Mouse (Mus musculus) cerebellum, adult 9-10 months (tissue): Measurements from ENCODE around the gene Fbp1.
"Not testable (repeated sequence)": the region's sequence is repeated elsewhere in the genome, so short reads cannot be mapped to it uniquely, and the experiment has no call there.

ENCODE experiments used
- DNase-seq: peaks from one replicate; pipeline ENCODE4 v3.0.0; 2022

Gene Fbp1

DNA sequence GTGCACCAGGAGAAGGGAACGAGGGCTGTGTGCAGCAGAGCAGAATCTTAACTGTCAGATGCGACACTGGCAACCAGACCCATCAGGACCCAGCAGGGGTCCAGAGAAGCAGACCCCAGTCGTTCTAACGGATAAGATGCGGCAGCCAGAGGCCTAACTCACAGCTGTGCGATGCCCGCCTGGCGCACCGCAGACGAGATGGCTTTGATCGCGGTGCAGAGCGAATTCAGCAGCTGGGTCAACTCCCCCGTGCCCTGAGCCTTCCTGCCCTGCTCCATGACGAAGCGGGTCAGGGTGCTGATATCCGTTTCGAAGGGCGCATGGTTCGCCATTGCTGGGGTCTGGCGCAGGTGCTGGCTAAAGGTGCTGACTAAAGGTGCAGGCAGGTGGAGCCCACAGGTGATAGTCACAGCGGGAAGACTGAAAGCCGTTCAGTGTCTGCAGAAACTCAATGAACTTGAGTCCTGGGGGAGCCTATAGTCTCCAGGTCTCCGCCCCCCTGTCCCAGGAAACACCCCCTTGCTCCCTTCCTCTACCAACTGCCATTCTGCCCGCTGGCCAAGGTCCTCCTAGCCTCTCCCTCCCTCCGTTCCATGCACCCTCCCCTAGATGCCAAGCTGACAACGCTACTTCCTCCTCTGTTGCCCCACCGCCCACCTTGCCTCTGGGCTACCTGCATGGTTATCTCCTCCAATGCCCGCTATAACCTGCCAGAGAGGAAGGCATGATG lies at the start of gene Fbp1:
TSS of gene Fbp1 (minus strand) at position 571 of the 730 bp plus-strand sequence.
- no peak for DNase-seq

- DNase-seq = no peak
Measured at GRCm38 (mm10) chr13:62932452-62932851, 44.4 kb upstream of the Fbp1 start.

- no peak for DNase-seq
Measured at GRCm38 (mm10) chr13:62929766-62930389, 41.8 kb upstream of the Fbp1 start.

DNA sequence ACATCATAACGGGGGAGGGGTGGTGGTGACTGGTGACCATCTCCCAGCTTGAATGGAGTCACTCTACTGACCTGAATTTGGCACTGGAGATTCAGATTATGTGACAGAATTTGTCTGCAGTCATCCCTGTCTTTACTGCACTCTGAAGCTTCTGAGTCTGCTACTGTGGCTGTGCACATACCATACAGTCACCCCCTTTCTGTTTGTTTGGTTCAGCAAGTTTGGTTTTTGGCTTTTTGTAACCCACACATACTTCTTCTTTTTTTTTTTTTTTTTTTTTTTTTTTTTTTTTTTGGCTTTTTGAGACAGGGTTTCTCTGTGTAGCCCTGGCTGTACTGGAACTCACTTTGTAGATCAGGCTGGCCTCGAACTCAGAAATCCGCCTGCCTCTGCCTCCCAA lies 41.1 kb upstream of the Fbp1 start:
- DNase-seq = not testable (repeated sequence)

GRCm38 (mm10) chr13:62927470-62927869 lies 39.4 kb upstream of the Fbp1 start:
- DNase-seq = no peak

DNA sequence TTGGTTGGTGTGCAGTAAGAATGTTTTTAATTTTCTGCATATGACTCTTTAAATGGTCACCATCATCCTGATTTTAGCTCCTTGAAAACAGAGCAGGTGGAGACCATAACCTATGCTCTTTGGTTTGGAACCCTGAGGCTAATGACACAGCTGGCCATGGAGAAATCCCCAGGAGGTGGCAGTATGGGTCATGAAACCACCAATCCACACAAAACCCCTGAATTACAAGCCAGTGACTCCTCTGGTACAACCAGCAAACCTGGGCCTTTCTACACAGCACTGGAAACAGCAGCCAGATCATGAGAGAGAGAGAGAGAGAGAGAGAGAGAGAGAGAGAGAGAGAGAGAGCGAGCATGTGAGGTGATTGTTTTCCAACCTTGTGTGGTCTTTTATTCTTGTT lies 38.4 kb upstream of the Fbp1 start:
- DNase-seq = peak; percentile 30

DNA sequence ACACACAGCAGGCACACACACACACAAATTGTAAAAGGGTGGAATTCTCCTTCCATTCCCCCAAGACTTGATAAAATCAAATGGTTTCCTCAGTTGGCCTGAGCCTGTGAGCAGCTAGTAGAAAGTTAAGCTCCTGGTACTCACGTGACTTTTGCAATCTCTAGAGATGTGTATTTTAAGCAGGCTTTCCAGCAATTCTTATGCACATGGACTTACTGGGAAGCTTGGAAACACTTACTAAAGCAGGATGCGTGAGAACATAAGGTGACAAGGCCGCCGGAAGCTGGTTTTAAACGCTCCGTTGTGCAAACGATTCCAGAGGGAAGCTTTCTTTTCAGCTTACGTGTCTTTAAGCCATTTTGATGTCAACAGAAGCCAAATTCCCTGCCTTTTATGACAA lies 35.1 kb upstream of the Fbp1 start:
- DNase-seq = no peak

GRCm38 (mm10) chr13:62922645-62923044 lies 34.6 kb upstream of the Fbp1 start:
- DNase-seq = no peak

DNA sequence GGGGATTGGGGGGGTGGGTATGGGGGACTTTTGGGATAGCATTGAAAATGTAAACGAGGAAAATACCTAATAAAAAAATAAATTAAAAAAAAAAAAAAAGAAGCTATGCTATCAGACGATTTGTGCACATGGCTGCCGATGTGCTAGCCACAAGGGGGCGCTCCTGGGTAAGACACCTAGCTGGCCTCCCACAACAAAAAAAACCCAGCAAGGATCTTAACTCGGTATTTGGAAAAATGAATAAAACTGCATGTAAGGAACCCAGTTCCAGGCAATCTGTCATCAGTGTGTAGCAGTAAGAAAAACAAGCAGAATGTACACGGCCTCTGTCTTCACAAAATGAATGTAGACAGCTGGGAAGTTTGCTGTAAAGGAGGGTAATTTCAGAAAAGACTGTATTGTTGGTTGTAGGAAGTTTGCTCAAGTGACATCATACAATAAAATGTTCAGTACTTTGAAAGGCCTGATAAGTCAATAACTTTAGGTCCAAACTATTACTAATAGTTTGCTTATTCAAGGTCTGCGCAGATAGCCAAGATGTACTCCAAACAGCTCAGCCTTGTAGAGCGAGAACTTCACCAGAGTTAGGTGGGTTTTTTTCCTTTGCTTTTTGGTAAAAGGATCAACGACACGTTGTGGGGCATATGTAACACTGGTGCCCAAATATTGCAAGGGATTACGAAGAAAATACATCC lies 31.7 kb upstream of the Fbp1 start:
- DNase-seq = peak; percentile 62

DNA sequence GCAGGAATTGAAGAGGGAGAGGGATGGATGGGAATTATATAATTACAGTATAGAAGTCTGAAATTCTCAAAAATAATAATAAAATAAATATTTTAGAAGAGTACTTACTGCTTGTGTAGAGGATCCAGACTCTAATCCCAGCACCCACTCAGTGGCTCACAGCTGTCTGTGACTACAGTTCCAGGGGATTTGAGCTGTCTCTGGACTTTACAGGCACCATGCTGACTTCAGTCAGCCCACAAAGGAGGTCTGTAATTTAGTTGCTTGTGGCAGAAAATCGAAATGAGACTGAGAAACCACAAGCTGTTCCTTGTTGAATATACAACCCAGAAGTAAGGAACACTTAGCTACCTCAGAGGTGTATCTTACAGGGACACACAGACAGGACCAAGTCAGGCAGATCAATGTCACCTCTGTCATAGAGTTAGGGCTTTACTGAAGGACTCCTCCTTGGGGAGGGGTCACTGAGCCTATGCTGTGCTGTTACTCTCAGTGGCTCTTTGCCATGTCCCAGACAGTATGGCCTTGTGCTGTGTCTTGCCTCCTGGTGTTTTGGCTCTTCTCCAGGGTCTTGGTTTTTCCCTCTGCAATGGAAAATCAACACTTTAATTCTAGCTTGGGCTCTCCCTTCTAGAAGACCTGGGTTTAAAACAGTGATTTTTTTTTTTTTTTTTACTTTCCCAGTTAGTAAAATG lies 29.5 kb upstream of the Fbp1 start:
- DNase-seq = no peak

- DNase-seq = no peak
Measured at GRCm38 (mm10) chr13:62916675-62917074, 28.6 kb upstream of the Fbp1 start.

- DNase-seq = no peak
Measured at GRCm38 (mm10) chr13:62911575-62911974, 23.5 kb upstream of the Fbp1 start.

- no peak for DNase-seq
Measured at GRCm38 (mm10) chr13:62910206-62910605, 22.1 kb upstream of the Fbp1 start.

DNA sequence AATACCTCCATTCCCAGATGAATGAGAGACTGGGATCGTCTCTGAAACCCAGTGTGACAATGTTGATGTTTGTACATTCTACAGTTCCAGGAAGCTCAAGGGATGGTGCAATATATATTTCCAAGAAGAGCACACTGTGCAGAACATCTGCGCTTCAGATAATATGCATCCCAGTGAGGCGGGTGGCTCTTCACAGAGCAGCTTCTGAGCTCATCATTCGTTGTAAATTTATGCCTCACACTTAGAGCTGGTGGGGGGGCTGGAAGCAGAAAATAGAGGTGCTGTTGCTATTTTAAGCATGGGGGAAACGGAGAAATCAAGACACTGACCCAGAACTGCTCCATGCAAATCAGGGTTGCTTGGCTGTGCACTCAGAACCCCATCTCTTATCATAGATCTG lies 21.7 kb upstream of the Fbp1 start:
- no peak for DNase-seq

DNA sequence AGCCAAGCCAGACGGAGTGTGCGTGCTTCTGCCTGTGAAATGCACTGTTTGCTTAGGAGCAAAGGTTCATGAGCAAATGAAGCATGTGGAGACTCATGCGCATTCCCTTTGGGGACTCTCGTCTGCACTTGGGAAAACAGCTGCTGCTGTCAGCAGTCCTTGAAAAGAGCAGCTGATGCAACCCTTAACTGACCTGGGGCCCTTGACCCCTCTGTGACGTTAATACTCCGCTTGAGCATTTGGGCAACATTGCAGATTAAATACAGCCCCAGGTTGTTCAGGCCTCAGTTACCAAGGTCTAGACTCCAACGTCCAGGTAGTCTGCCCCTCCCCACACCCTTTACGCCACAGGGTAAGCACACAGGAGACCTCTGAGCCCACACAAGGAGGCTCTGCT lies 20.1 kb upstream of the Fbp1 start:
- no peak for DNase-seq

- DNase-seq = no peak
Measured at GRCm38 (mm10) chr13:62907527-62908162, 19.6 kb upstream of the Fbp1 start.

GRCm38 (mm10) chr13:62901139-62901538 lies 13.1 kb upstream of the Fbp1 start:
- DNase-seq = no peak

GRCm38 (mm10) chr13:62897927-62898646 lies 10.0 kb upstream of the Fbp1 start:
- DNase-seq = peak; percentile 15

DNA sequence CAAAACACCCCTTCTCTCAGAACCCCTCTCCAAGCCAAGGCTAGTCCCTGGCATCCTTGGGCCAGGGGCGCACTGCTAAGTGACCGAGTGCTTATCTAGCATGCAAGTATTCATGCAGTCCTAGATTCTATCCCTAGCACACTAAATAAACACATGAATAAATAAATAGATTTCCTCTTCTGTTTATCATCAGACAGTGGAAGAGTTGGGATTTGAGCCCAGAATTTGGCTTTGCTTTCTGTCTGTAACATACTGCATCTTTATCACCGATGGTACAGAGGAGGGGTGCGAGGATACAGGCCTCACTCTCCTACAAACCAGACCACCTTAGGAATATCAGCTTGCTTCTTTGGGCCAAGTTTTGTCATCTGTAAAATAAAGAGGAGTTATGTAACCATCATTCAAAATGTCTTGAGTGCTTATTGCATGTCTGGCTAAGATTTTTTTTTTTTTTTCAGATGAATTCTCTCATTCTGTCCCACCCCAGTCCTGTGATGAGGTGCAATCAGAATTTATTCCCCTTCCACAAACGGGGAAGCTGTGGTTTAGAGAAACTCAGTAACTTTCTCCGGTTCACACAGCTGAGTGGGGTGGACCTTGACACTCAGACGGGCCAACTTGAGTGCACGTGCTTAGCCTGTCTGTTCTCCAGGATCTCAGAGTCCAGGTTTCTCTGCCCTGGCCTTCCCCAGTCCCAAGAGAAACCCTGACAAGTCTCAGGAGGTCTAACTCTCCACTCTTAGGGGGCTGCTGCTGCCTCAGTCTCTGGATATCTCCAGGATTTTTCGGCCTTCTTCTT lies 5.2 kb upstream of the Fbp1 start:
- no peak for DNase-seq

DNA sequence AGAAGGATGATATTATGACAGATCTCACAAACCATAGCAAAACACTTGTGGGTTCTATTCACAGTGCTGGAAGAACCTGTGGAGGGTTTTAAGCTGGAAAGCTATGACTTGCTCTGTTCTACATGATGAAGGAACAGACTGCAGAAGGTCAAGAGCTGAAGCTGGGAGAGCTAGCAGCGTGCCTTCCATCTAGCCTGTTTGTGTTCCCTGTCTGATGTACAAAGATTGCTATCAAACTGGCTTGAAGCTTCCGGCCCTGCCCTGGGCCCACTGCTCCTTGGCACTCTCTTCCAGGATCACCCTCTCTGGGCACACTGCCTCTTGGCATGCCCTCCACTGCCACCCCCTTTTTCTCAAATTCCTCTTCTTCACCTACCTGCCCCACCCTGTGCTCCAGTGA lies 1.2 kb upstream of the Fbp1 start:
- no peak for DNase-seq

DNA sequence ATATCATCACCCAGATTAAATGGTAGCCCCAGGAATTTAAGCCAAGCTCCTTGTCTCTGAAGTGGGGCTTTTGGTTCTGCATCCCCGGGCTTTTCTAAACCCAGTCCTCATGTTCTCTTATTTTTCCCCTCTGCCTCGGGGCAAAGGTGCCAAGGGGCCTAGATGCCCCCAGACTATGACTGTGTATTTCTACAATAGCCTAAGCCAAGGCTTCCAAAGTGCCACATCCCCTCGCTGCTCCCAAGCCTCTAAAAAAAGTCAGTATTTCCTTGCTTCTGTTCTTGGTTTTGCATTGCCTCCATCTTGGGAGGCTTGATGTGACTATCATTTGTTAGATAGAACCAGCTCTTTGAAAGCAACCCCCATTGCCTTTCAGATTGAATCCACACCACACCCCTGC lies 3.5 kb downstream of the Fbp1 start:
- no peak for DNase-seq

DNA sequence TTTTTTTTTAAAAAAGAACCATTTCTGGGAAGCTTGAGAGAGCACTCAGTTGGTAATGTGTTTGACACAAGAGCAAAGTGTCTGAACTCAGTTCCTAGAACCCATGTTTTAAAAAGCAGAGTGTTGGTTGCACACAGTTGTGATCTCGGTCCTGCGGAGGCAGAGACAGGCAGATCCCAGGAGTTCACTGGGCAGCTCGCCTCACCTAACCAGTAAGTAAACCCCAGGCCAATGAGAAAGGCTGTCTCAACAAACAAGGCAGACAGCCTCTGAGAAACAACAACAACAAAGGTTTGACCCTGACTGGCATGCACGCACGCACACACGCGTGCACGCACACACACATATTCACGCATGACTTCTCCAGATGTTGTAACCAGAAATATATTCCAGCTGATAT lies 4.2 kb downstream of the Fbp1 start:
- DNase-seq = no peak
